Comparison of ENCODE assay signal across 13 mouse cellular contexts in the genomic region with DNA sequence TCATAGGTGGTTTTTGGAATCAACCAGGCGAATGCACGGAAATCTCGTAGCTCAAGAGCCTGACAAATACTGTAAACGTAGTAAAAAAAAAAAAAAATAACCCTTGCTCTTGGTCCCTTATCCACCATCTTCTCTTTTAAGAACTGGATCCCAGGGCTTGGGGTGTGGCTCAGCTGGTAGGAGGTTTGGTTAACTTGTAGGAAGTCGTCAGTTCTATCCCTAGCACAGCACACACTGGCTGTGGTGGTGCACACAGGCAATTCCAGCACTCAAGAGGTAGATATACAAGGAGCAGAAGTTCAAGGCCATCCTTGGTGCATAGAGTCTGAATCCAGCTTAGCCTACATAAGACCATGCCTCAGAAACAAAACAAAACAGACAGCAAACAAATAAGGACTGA. TPM values are rescaled to one million over a fixed set of nuclear protein-coding genes. Genes with fewer than 3 reads are reported as not detected.
DNase-seq lines count a peak whose midpoint lies in the region; ATAC-seq lines count a peak whose summit lies in the region.
"Had no signal": no experiment of that assay in that cellular context is flagged by ENCODE, and none has a peak within 500 bp of the region (broad histone marks: within the 10 kb centered on the region; RNA-seq: fewer than 3 reads in every experiment).

No protein-coding gene starts in this region.

- no peaks in the 10 kb centered on the region for H3K27me3 ChIP-seq in kidney, embryonic 16.5 days (ENCODE audit: insufficient read depth, low read length)
- H3K27me3 ChIP-seq in embryonic facial prominence, embryonic 13.5 days = no peaks in the 10 kb centered on the region
- no peaks in the 10 kb centered on the region for H3K27me3 ChIP-seq in liver, embryonic 16.5 days (ENCODE audit: control insufficient read depth, insufficient read depth, low read depth, low read length)
- no peaks in the 10 kb centered on the region for H3K27me3 ChIP-seq in midbrain, embryonic 13.5 days
- H3K27me3 ChIP-seq: hindbrain, embryonic 13.5 days; neural tube, embryonic 12.5 days; Patski had no signal

- no peak overlapping the region for H3K4me2 ChIP-seq in kidney, embryonic 16.5 days (replicated peaks; ENCODE audit: low read depth, low read length)
- H3K4me2 ChIP-seq in embryonic facial prominence, embryonic 13.5 days = 0 out of 2 replicates have a peak overlapping the region, but pooled peaks have one; percentile 22
- H3K4me2 ChIP-seq in liver, embryonic 16.5 days (ENCODE audit: low read depth, low read length) = peak overlapping the region; percentile 50
- no peak overlapping the region for H3K4me2 ChIP-seq in midbrain, embryonic 13.5 days (replicated peaks)
- H3K4me2 ChIP-seq: hindbrain, embryonic 13.5 days; neural tube, embryonic 12.5 days had no signal

- 82% methylated on average over 5 of the region's 5 CpGs for WGBS in kidney, embryonic 16.5 days
- WGBS in embryonic facial prominence, embryonic 13.5 days = 84% methylated on average over 5 of the region's 5 CpGs
- 21% methylated on average over 5 of the region's 5 CpGs for WGBS in liver, embryonic 16.5 days (ENCODE audit: insufficient replicate concordance)
- 85% methylated on average over 5 of the region's 5 CpGs for WGBS in midbrain, embryonic 13.5 days

- no peak for DNase-seq in kidney, postnatal 25 days
- DNase-seq in frontal cortex, postnatal 14 days (ENCODE audit: low spot score in 2 of 2) = no peak
- DNase-seq in thymus, postnatal 25 days = no peak
- DNase-seq: left cerebral cortex, postnatal 4 days; right cerebral cortex, postnatal 4 days had no signal

- peaks cover 23% of the 10 kb centered on the region for H3K4me1 ChIP-seq in kidney, embryonic 16.5 days (ENCODE audit: insufficient read depth, low read length)
- peaks cover 24% of the 10 kb centered on the region for H3K4me1 ChIP-seq in embryonic facial prominence, embryonic 13.5 days
- peaks cover 19% of the 10 kb centered on the region for H3K4me1 ChIP-seq in liver, embryonic 16.5 days (ENCODE audit: control insufficient read depth, low read depth, low read length)
- no peaks in the 10 kb centered on the region for H3K4me1 ChIP-seq in midbrain, embryonic 13.5 days (replicated peaks)
- H3K4me1 ChIP-seq: neural tube, embryonic 12.5 days had no signal

- H3K9me3 ChIP-seq in kidney, embryonic 16.5 days (ENCODE audit: low read length) = no peaks in the 10 kb centered on the region
- no peaks in the 10 kb centered on the region for H3K9me3 ChIP-seq in embryonic facial prominence, embryonic 13.5 days
- no peaks in the 10 kb centered on the region for H3K9me3 ChIP-seq in liver, embryonic 16.5 days (replicated peaks; ENCODE audit: control insufficient read depth, low read length)
- H3K9me3 ChIP-seq in midbrain, embryonic 13.5 days = no peaks in the 10 kb centered on the region
- H3K9me3 ChIP-seq: hindbrain, embryonic 13.5 days; neural tube, embryonic 12.5 days had no signal

- H3K4me3 ChIP-seq in kidney, embryonic 16.5 days (ENCODE audit: low read length) = no peak overlapping the region
- no peak overlapping the region for H3K4me3 ChIP-seq in embryonic facial prominence, embryonic 13.5 days
- H3K4me3 ChIP-seq in liver, embryonic 16.5 days (ENCODE audit: low read depth, low read length) = peak overlapping the region; percentile 18; the same call in 1 of the 2 replicates
- H3K4me3 ChIP-seq in midbrain, embryonic 13.5 days (replicated peaks) = no peak overlapping the region
- H3K4me3 ChIP-seq: hindbrain, embryonic 13.5 days; neural tube, embryonic 12.5 days had no signal

- no peak for ATAC-seq in kidney, embryonic 16.5 days (ENCODE audit: low FRiP score, low TSS enrichment)
- ATAC-seq in activated CD4-positive, CD25-positive, alpha-beta regulatory T cell, adult 4 months = peak; percentile 3
- ATAC-seq in embryonic facial prominence, embryonic 13.5 days (ENCODE audit: insufficient number of reproducible peaks, insufficient read depth, low FRiP score, low TSS enrichment, low read depth) = no peak
- peak; percentile 62; the same call in 1 of the 2 replicates for ATAC-seq in liver, embryonic 16.5 days (ENCODE audit: low read depth)
- ATAC-seq in midbrain, embryonic 13.5 days = no peak
- ATAC-seq: Patski had no signal

- H3K36me3 ChIP-seq in kidney, embryonic 16.5 days (ENCODE audit: insufficient read depth, low read length) = no peaks in the 10 kb centered on the region
- no peaks in the 10 kb centered on the region for H3K36me3 ChIP-seq in embryonic facial prominence, embryonic 13.5 days
- no peaks in the 10 kb centered on the region for H3K36me3 ChIP-seq in liver, embryonic 16.5 days (ENCODE audit: control insufficient read depth, insufficient read depth)
- no peaks in the 10 kb centered on the region for H3K36me3 ChIP-seq in midbrain, embryonic 13.5 days
- H3K36me3 ChIP-seq: hindbrain, embryonic 13.5 days; neural tube, embryonic 12.5 days had no signal

- peak overlapping the region; percentile 25 for H3K27ac ChIP-seq in kidney, embryonic 16.5 days (ENCODE audit: low read length)
- peak overlapping the region; percentile 68 for H3K27ac ChIP-seq in embryonic facial prominence, embryonic 13.5 days
- peak overlapping the region; percentile 79; the same call in 1 of the 2 replicates for H3K27ac ChIP-seq in liver, embryonic 16.5 days (ENCODE audit: low read length)
- no peak overlapping the region for H3K27ac ChIP-seq in midbrain, embryonic 13.5 days
- H3K27ac ChIP-seq: hindbrain, embryonic 13.5 days; neural tube, embryonic 12.5 days had no signal

- no peak overlapping the region for H3K9ac ChIP-seq in kidney, embryonic 16.5 days (replicated peaks; ENCODE audit: low read length)
- H3K9ac ChIP-seq in embryonic facial prominence, embryonic 13.5 days = no peak overlapping the region
- H3K9ac ChIP-seq in liver, embryonic 16.5 days (ENCODE audit: low read depth, low read length) = no peak overlapping the region
- no peak overlapping the region for H3K9ac ChIP-seq in midbrain, embryonic 13.5 days (replicated peaks)
- H3K9ac ChIP-seq: hindbrain, embryonic 13.5 days; neural tube, embryonic 12.5 days had no signal

RNA-seq across cellular contexts. Expression of gene Vcl, which starts 44.5 kb away (rescaled TPM):
- polyA plus RNA-seq in kidney, embryonic 16.5 days (2015; fragmentation: Nextera tagmentation; extraction: Ambion mirVana) = 54.9 and 57.7 TPM in 2 replicates
- polyA plus RNA-seq in activated CD4-positive, CD25-positive, alpha-beta regulatory T cell, adult 4 months (2017; shearing (Covaris generic)) = 1 to 10 TPM in 1 of 2 experiments, under 1 TPM in 1; 0.89 to 1.0 TPM
- 36.4 and 38.8 TPM in 2 replicates for polyA plus RNA-seq in embryonic facial prominence, embryonic 13.5 days (2015; fragmentation: Nextera tagmentation; extraction: Ambion mirVana)
- polyA plus RNA-seq in liver, embryonic 16.5 days (2015; fragmentation: Nextera tagmentation; extraction: Ambion mirVana) = 18.8 and 19.9 TPM in 2 replicates
- 9.7 and 11.2 TPM in 2 replicates for polyA plus RNA-seq in midbrain, embryonic 13.5 days (2015; fragmentation: Nextera tagmentation; extraction: Ambion mirVana)

RNA-seq across cellular contexts. Expression of gene Plau, which starts 48.2 kb away (rescaled TPM):
- 21.7 and 21.8 TPM in 2 replicates for polyA plus RNA-seq in kidney, embryonic 16.5 days (2015; fragmentation: Nextera tagmentation; extraction: Ambion mirVana)
- polyA plus RNA-seq in activated CD4-positive, CD25-positive, alpha-beta regulatory T cell, adult 4 months (2017; shearing (Covaris generic)) = not detected
- polyA plus RNA-seq in embryonic facial prominence, embryonic 13.5 days (2015; fragmentation: Nextera tagmentation; extraction: Ambion mirVana) = 2.3 and 2.4 TPM in 2 replicates
- 0.91 and 1.2 TPM in 2 replicates for polyA plus RNA-seq in liver, embryonic 16.5 days (2015; fragmentation: Nextera tagmentation; extraction: Ambion mirVana)
- 0.19 and 0.34 TPM in 2 replicates for polyA plus RNA-seq in midbrain, embryonic 13.5 days (2015; fragmentation: Nextera tagmentation; extraction: Ambion mirVana)

Comparison
In these comparisons a context has a peak if more than half of its experiments do, and no peak if none do; other contexts are left out.
1. ATAC-seq: peak in activated CD4-positive, CD25-positive, alpha-beta regulatory T cell, adult 4 months (single experiment) and liver, embryonic 16.5 days (single experiment); none in kidney, embryonic 16.5 days (single experiment), embryonic facial prominence, embryonic 13.5 days (single experiment) and midbrain, embryonic 13.5 days (single experiment).
2. H3K4me2 ChIP-seq: peak in embryonic facial prominence, embryonic 13.5 days (single experiment) and liver, embryonic 16.5 days (single experiment); none in kidney, embryonic 16.5 days (single experiment) and midbrain, embryonic 13.5 days (single experiment).